Mouse (Mus musculus) cerebral cortex, adult 2 months (tissue): ENCODE results near the gene Rpa2.

Source experiments
- WGBS: fragments of 180-500 bp; shearing (Covaris S2); methylation state at CpG from one replicate; pipeline ENCODE4 v1.1.7; 2018; 5-methylcytosine and 5-hydroxymethylcytosine counted together

Gene Rpa2

DNA sequence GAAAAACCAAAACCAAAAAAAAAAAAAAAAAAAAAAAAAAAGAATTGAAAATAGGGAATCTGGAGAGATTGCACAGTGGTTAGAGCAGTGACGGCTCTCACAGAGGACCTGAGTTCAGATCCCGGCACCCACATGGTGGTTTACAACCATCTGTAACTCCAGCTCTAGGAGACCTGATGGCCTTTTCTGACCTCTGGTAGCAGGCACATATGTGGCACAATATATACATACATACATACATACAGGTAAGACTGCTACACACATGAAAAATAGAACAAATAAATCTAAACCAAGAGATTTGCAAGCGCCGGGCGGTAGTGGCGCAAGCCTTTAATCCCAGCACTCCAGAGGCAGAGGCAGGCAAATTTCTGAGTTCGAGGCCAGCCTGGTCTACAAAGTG, 35.7 kb downstream of the Rpa2 start:
- WGBS: 96% methylated on average over 7 of the region's 7 CpGs

DNA sequence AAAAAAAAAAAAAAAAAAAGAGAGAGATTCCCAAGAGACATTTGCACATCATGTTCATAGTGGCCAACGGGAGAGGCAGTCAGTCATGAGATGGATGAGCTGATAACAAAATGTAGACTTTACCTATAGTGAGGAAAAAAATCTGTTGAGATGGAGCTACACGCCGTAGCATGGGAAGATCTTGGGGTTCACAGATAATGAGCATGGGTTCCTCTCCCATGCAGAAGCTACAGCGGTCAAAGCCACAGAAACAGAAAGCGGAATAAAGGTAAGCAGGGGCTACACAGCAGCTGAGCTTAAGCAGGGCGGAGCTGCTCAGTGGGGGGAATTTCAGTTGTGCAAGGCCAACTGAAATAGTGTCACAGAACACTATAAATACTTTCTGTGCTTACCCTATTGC, 36.2 kb downstream of the Rpa2 start:
- WGBS: 82% methylated on average over 6 of the region's 6 CpGs

DNA sequence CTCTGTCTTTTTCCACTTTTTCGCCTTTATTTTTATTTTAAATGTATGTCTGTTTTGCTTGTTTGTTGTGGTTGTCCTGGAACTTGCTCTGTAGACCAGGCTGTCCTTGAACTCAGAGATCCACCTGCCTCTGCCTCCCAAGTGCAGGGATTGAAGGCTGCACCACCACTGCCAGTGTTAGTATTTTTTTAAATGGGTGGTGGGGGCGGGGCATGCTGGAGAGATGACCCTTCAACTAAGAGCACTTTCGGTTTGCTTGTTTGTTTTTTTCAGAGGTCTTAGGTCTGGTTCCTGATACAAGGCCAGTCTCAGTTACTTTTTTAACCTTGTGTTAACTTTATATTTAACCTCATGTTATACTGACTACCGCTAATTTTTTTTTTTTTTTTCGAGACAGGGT, 37.0 kb downstream of the Rpa2 start:
- 82% methylated on average over 5 of the region's 5 CpGs for WGBS

DNA sequence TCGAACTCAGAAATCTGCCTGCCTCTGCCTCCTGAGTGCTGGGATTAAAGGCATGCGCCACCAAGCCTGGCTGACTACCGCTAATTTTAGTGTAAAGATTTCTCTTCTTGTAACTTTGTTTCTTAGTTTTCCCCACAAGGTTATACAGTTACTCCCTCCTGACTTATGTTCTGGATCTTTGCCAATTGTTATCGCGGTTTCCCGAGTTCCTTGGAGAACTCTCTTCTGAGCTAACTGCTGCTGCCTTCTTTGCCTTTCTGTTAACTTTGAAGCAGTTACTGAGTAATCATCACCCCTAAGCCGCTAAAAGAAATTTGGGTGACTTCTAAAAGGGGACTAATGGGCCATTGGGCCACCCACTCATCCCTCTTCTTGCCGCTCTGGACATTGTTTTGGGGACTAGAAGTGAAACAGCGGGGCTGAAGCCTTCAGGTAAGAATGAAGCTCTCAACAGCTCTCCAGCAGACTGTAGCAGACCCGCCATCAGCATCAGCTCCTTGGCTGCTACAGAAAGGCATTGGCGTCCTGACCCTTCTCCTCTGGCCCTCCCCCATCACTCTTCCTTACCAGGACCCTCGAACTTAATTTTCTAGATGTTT, 37.6 kb downstream of the Rpa2 start:
- 80% methylated on average over 12 of the region's 12 CpGs for WGBS

- 85% methylated on average over 7 of the region's 7 CpGs for WGBS
Observed at GRCm38 (mm10) chr4:132806620-132807191, 38.6 kb downstream of the Rpa2 start.

GRCm38 (mm10) chr4:132807771-132808641, 39.9 kb downstream of the Rpa2 start:
- 74% methylated on average over 5 of the region's 5 CpGs for WGBS

DNA sequence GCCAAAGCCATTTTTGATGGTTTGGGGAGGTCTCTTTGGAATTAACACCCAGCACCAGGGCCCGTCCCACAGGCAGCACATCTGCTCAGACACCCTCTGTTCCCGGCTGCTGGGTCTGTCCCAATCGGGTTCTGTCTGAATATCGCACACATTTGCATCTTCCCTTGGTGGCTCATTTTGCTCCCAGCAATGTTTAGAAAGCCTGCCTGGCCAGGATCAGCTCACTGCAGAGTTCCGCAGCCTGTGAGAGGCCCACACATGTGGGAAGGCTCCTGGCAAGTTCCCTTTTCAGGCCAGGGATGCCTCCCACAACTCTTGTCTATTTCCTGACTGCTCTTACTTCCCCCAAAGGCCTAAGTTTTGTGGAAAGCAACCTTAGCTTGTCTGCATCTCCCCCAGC, 41.5 kb downstream of the Rpa2 start:
- 35% methylated on average over 5 of the region's 5 CpGs for whole genome bisulfite sequencing

GRCm38 (mm10) chr4:132816404-132816803, 48.3 kb downstream of the Rpa2 start:
- 88% methylated on average over 7 of the region's 7 CpGs for WGBS

- WGBS: 59% methylated on average over 2 of the region's 2 CpGs
Observed at GRCm38 (mm10) chr4:132816855-132817254, 48.7 kb downstream of the Rpa2 start.

DNA sequence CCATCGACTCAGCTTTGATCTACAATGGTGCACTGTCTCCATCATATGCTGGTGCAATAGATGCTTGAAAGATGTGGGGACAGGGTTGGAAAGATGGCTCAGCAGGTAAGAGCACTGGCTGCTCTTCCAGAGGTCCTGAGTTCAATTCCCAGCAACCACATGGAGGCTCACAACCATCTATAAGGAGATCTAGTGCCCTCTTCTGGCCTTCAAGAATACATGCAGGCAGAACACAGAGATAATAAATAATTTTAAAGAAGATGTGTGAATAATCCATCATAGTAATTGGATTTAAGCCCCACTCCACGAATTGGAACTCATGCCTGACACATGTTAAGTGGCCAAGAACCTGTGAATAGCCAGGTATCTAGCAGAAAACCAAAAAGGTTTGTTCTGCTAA, 50.3 kb downstream of the Rpa2 start:
- 58% methylated on average over 2 of the region's 2 CpGs for WGBS

DNA sequence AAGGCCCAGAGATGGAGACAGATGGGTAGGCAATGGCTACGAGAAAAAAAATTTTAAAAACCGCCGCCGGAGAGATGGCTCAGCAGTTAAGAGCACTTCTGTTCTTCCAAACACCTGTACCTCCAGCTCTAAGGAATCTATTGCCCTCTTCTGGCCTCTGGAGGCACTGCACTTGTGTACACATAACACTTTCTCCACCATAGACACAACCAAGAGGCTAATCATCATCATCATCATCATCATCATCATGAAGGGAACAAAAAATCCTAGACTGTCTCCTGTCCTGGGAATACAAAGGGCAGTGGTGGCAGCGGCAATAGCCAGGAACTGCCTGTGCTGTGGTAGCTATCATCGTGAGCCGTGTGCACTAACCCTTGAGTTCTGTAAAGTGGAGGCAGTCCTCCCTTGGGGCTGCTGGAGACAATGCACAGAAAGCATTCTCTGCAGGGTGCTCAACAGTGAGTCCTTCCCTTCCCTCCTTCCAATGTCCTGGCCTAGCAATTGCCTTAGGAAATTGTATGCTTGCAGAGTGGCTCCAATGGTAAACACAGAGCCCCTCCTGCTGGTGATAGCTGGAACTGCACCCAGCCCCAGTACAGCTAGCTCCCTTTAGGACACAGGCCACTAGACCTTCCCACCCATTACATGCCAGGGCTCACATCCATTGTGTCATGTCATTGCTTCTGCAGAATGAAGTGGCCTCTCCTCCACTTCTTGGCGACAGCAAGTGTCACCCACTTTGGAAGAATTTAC, 55.7 kb downstream of the Rpa2 start:
- WGBS: 55% methylated on average over 8 of the region's 8 CpGs
